Mouse (Mus musculus): ENCODE data around the gene Gm17079.
"Not testable (repeated sequence)": the region's sequence is repeated elsewhere in the genome, so short reads cannot be mapped to it uniquely, and the experiment has no call there.

The Gm17079 gene

GRCm38 (mm10) chr14:51695368-51695767 is at the start of gene Gm17079:
Gene Gm17079, minus strand, starts transcription at chr14:51695468.
- DNase-seq (ENCODE audit: low spot score in 2 of 2), result not testable (repeated sequence)

GRCm38 (mm10) chr14:51740347-51741170 is 45.3 kb upstream of the Gm17079 start:
- DNase-seq (ENCODE audit: low spot score in 2 of 2), result no peak

GRCm38 (mm10) chr14:51739150-51739993 is 44.1 kb upstream of the Gm17079 start:
- DNase-seq (ENCODE audit: low spot score in 2 of 2), result no peak

- DNase-seq (ENCODE audit: low spot score in 2 of 2), result peak; percentile 61 to 77
These were observed 43.3 kb upstream of the Gm17079 start for GRCm38 (mm10) chr14:51738411-51739149.

- DNase-seq (ENCODE audit: low spot score in 2 of 2), result no peak
These were observed 42.7 kb upstream of the Gm17079 start for GRCm38 (mm10) chr14:51737967-51738366.

GRCm38 (mm10) chr14:51717083-51717482 is 21.8 kb upstream of the Gm17079 start, which contains the start of gene Gm5800:
Gene Gm5800, minus strand, starts transcription at chr14:51717183.
- DNase-seq (ENCODE audit: low spot score in 2 of 2), result no peak

- DNase-seq (ENCODE audit: low spot score in 2 of 2), result no peak
These were observed 18.0 kb downstream of the Gm17079 start for GRCm38 (mm10) chr14:51677269-51677668.
